Mouse (Mus musculus): ENCODE data around the gene B4galt3. TPM values are rescaled to one million over a fixed set of nuclear protein-coding genes. Genes with fewer than 3 reads are reported as not detected.

Gene B4galt3
- total and polyA plus RNA-seq, 2 experiments from 2014 or later, result 99.3 to 115 TPM

GRCm38 (mm10) chr1:171271622-171272021 is 1.5 kb downstream of the B4galt3 start:
- no peaks in the 10 kb centered on the region for H3K9me3 ChIP-seq (ENCODE audit: low read length)
- WGBS, result 73% methylated on average over 10 of the region's 10 CpGs
- no peaks in the 10 kb centered on the region for H3K27me3 ChIP-seq (ENCODE audit: insufficient read depth, low read length)
- H3K4me2 ChIP-seq (ENCODE audit: low read depth), result peak overlapping the region; percentile 96; the same call in 1 of the 2 replicates
- H3K36me3 ChIP-seq (ENCODE audit: insufficient read depth), result peaks cover 33% of the 10 kb centered on the region
- no peak for TF ChIP-seq CTCF (IDR thresholded peaks at IDR 0.05; ENCODE audit: low read depth)
- no peak for ATAC-seq
- H3K4me3 ChIP-seq (ENCODE audit: low read depth, low read length), result no peak overlapping the region
- no peak for DNase-seq
- no peak overlapping the region for H3K27ac ChIP-seq (ENCODE audit: low read depth, low read length)
- H3K9ac ChIP-seq, result no peak overlapping the region
- peaks cover 8% of the 10 kb centered on the region for H3K4me1 ChIP-seq (ENCODE audit: insufficient read depth)

- Histone ChIP-seq H3K9me3 (ENCODE audit: low read length) (no peaks in the 10 kb centered on the region), H3K4me1 (ENCODE audit: insufficient read depth) (peaks cover 8% of the 10 kb centered on the region), H3K9ac (no peak overlapping the region), H3K36me3 (ENCODE audit: insufficient read depth) (peaks cover 38% of the 10 kb centered on the region), H3K4me3 (ENCODE audit: low read depth, low read length) (no peak overlapping the region), H3K27me3 (ENCODE audit: insufficient read depth, low read length) (no peaks in the 10 kb centered on the region), H3K27ac (ENCODE audit: low read depth, low read length) (no peak overlapping the region), H3K4me2 (ENCODE audit: low read depth) (no peak overlapping the region)
- no peak for ATAC-seq
- 94% methylated on average over 3 of the region's 3 CpGs for WGBS
- TF ChIP-seq CTCF (IDR thresholded peaks at IDR 0.05; ENCODE audit: low read depth), result no peak
- no peak for DNase-seq
Observed at GRCm38 (mm10) chr1:171272086-171272485, 2.0 kb downstream of the B4galt3 start.

GRCm38 (mm10) chr1:171274171-171274570 is 4.0 kb downstream of the B4galt3 start:
- H3K36me3 ChIP-seq (ENCODE audit: insufficient read depth), result peaks cover 45% of the 10 kb centered on the region
- H3K4me1 ChIP-seq (ENCODE audit: insufficient read depth), result peaks cover 8% of the 10 kb centered on the region
- no peaks in the 10 kb centered on the region for H3K9me3 ChIP-seq (ENCODE audit: low read length)
- no peak overlapping the region for H3K9ac ChIP-seq
- H3K27ac ChIP-seq (ENCODE audit: low read depth, low read length), result no peak overlapping the region
- no peaks in the 10 kb centered on the region for H3K27me3 ChIP-seq (ENCODE audit: insufficient read depth, low read length)
- no peak for TF ChIP-seq CTCF (IDR thresholded peaks at IDR 0.05; ENCODE audit: low read depth)
- ATAC-seq (no peak), DNase-seq (no peak)
- no peak overlapping the region for H3K4me3 ChIP-seq (ENCODE audit: low read depth, low read length)
- no peak overlapping the region for H3K4me2 ChIP-seq (ENCODE audit: low read depth)
- WGBS, result 89% methylated on average over 12 of the region's 12 CpGs

GRCm38 (mm10) chr1:171275144-171275734 is 5.1 kb downstream of the B4galt3 start:
- Histone ChIP-seq H3K36me3 (ENCODE audit: insufficient read depth) (peaks cover 45% of the 10 kb centered on the region), H3K4me3 (ENCODE audit: low read depth, low read length) (no peak overlapping the region), H3K27me3 (ENCODE audit: insufficient read depth, low read length) (no peaks in the 10 kb centered on the region), H3K4me1 (ENCODE audit: insufficient read depth) (peaks cover 12% of the 10 kb centered on the region), H3K9ac (no peak overlapping the region), H3K9me3 (ENCODE audit: low read length) (no peaks in the 10 kb centered on the region), H3K27ac (ENCODE audit: low read depth, low read length) (no peak overlapping the region), H3K4me2 (ENCODE audit: low read depth) (no peak overlapping the region)
- TF ChIP-seq CTCF (IDR thresholded peaks at IDR 0.05; ENCODE audit: low read depth), result no peak
- ATAC-seq, result no peak
- no peak for DNase-seq
- 66% methylated on average over 11 of the region's 11 CpGs for WGBS

- ATAC-seq, result no peak
- no peak overlapping the region for H3K27ac ChIP-seq (ENCODE audit: low read depth, low read length)
- no peak overlapping the region for H3K9ac ChIP-seq
- H3K4me2 ChIP-seq (ENCODE audit: low read depth), result no peak overlapping the region
- no peak overlapping the region for H3K4me3 ChIP-seq (ENCODE audit: low read depth, low read length)
- no peak for DNase-seq
- no peaks in the 10 kb centered on the region for H3K27me3 ChIP-seq (ENCODE audit: insufficient read depth, low read length)
- no peaks in the 10 kb centered on the region for H3K9me3 ChIP-seq (ENCODE audit: low read length)
- peaks cover 45% of the 10 kb centered on the region for H3K36me3 ChIP-seq (ENCODE audit: insufficient read depth)
- 88% methylated on average over 14 of the region's 14 CpGs for WGBS
- TF ChIP-seq CTCF (IDR thresholded peaks at IDR 0.05; ENCODE audit: low read depth), result no peak
- H3K4me1 ChIP-seq (ENCODE audit: insufficient read depth), result peaks cover 10% of the 10 kb centered on the region
Observed at GRCm38 (mm10) chr1:171276110-171276748, 6.1 kb downstream of the B4galt3 start.

GRCm38 (mm10) chr1:171277736-171278135 is 7.6 kb downstream of the B4galt3 start:
- 85% methylated on average over 10 of the region's 10 CpGs for WGBS
- no peaks in the 10 kb centered on the region for H3K27me3 ChIP-seq (ENCODE audit: insufficient read depth, low read length)
- H3K4me2 ChIP-seq (ENCODE audit: low read depth), result no peak overlapping the region
- no peak overlapping the region for H3K27ac ChIP-seq (ENCODE audit: low read depth, low read length)
- no peak overlapping the region for H3K9ac ChIP-seq
- H3K9me3 ChIP-seq (ENCODE audit: low read length), result no peaks in the 10 kb centered on the region
- no peak overlapping the region for H3K4me3 ChIP-seq (ENCODE audit: low read depth, low read length)
- no peak for TF ChIP-seq CTCF (IDR thresholded peaks at IDR 0.05; ENCODE audit: low read depth)
- ATAC-seq (no peak), DNase-seq (no peak)
- peaks cover 10% of the 10 kb centered on the region for H3K4me1 ChIP-seq (ENCODE audit: insufficient read depth)
- H3K36me3 ChIP-seq (ENCODE audit: insufficient read depth), result peaks cover 54% of the 10 kb centered on the region

- no peak for DNase-seq
Observed at GRCm38 (mm10) chr1:171278436-171278835, 8.3 kb downstream of the B4galt3 start.

More at GRCm38 (mm10) chr1:171278436-171278835, 8.3 kb downstream of the B4galt3 start:
- Histone ChIP-seq H3K27me3 (ENCODE audit: insufficient read depth, low read length) (no peaks in the 10 kb centered on the region), H3K9ac (no peak overlapping the region), H3K4me3 (ENCODE audit: low read depth, low read length) (no peak overlapping the region), H3K27ac (ENCODE audit: low read depth, low read length) (no peak overlapping the region), H3K36me3 (ENCODE audit: insufficient read depth) (peaks cover 55% of the 10 kb centered on the region), H3K9me3 (ENCODE audit: low read length) (no peaks in the 10 kb centered on the region), H3K4me2 (ENCODE audit: low read depth) (no peak overlapping the region), H3K4me1 (ENCODE audit: insufficient read depth) (peaks cover 10% of the 10 kb centered on the region)
- 97% methylated on average over 8 of the region's 8 CpGs for WGBS
- TF ChIP-seq CTCF (IDR thresholded peaks at IDR 0.05; ENCODE audit: low read depth), result no peak
- no peak for ATAC-seq

All from forebrain, postnatal 0 days (tissue).